Mouse (Mus musculus) cerebellum, adult 18-20 months (tissue): ENCODE measurements at regions not wholly inside any gene's neighbourhood (a gene's known extent, or its start where the extent isn't known, plus 50 kb on each side); places are given as distances from the start of the nearest gene placed in this dataset.

Experiments used
- DNase-seq, 2 experiments: peaks; one replicate each; pipeline ENCODE4 v3.0.0; 2021

DNA sequence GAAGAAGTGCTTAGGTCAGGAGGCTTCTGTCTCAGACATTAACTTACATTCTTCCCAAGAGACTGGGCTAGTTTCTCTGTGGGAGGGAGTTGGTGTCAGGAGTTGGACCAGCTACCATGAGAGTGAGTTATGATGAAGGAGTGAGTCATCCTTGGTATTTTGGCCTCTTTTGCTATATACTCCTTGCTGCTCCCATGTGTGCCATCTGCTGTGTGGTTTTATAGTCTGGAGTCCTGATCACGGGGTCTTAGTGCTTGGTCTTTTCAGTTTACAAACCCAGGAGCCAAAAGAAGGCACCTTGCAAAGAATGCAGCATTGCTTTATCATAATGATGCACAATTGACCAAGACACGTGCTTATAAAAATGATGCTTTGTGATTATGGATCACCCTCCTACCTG, 56.6 kb downstream of the Zfp503 start:
- peak; percentile 3 to 4 for DNase-seq

GRCm38 (mm10) chr14:21931944-21932343, 57.5 kb downstream of the Zfp503 start:
- DNase-seq = no peak

DNA sequence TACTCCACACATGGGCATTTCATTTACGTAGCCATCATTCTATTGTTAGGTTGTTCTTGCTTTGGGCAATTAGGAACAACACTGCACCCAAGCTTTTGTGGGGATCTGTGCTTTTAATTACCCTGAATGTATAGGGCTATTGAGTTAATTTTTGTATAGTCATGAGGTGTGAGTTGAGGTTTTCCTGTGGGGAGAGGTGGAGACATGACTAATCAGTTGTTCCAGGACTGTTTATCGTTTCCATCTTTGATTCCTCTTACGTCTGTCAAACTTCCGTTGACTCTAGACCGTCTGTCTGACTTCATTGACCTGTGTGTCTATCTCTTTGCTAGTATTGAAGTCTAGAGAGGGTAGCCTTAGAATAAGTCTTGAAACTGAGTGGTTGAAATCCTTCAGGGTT, 60.4 kb downstream of the Zfp503 start:
- no peak for DNase-seq

GRCm38 (mm10) chr14:21916671-21917070, 67.9 kb upstream of the Comtd1 start:
- DNase-seq = no peak

- no peak for DNase-seq
These were observed 56.0 kb upstream of the Comtd1 start for GRCm38 (mm10) chr14:21904498-21905395.

DNA sequence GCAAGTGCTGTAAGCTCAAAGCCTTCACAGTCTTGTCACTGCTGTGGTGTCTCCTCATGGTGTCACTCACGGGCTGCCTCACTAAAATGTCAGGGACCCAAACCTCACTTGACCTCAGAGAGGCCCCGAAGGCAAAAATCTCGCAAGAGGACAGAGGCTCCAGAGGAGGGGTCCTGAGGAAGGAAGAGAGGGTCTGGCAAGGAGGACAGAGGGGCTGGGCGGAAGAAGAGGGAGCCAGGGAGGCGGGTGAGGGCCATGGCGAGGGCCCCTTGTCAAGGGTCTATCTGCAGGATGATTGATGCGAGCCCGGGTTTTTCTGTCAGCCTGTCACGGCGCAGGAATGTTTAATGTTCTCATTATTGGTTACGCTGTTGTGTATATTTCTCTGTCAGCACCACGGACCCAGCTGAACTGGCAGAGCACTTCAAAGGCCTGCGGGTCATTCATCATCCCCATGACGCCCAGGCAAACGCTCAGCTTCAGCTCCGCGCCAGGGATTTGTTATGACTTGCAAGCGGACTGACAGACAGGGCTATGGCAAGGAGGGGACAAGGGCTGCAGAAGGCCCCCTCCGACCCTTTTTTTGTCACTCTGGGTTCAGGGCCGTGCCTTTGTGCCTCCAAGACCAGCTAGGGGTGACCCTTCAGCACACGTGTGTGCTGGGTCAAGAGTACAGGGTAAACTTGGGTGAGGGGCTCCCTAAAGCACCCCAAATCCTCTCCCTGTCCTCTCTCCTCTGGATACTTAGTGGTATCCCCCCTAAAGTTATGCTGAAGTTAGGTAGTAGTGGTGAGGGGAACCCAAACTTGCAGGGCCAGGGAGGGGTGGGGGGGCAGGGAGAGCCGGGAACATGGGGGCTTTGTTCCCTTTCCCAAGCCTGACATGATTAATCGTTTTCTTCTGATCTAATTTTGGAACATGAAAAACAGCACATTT, 55.1 kb upstream of the Comtd1 start:
- DNase-seq = no peak

GRCm38 (mm10) chr14:21902856-21903255, 54.1 kb upstream of the Comtd1 start:
- DNase-seq = no peak

GRCm38 (mm10) chr14:21902456-21902855, 53.7 kb upstream of the Comtd1 start:
- no peak for DNase-seq

DNA sequence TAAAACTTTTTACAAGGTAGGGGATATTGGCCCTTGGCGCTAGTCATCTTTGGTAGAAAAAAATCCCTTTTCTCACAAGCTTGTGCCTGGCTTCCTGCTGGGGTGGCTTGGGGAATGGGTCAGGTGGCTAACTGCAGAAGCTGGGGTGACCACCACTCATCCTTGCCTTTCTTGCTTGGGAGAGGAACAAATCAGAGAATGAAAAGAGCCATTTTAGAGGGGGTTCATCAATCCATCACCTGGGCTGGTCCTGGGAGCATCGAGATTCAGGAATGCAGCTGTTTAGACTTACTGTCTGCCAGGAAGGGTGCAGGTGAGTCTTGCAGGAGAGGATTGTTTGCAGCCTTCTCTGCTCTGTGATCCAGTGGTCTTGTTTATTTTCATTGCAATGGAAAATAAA, 52.2 kb upstream of the Comtd1 start:
- no peak for DNase-seq

GRCm38 (mm10) chr14:21900516-21900915, 51.7 kb upstream of the Comtd1 start:
- DNase-seq = no peak
